Mouse (Mus musculus): ENCODE results near the gene Ubl4b. TPM values are rescaled to one million over a fixed set of nuclear protein-coding genes. Genes with fewer than 3 reads are reported as not detected.

Gene Ubl4b
- polyA plus RNA-seq, 1 experiment from 2014 or later = not detected

DNA sequence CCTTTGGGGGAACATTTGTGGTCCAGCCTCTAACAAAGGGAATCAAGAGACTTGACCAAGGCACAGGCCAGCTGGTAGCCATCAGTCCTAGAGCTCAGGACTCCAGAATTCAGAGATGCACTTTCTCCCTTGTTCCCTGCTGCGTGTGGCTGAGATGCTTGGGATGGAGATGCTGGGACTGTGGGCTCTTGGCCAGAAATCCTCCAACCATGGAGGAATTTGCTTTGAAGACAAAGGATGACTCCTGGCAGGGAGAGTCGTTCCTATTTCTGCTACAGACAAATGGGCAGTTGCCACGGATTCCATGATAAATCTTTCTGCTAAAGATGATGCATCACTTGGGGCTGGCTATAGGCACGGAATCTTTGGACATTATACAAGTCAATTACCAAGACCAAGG, 21.3 kb downstream of the Ubl4b start:
- ATAC-seq = no peak
- Histone ChIP-seq H3K9ac (replicated peaks) (no peak overlapping the region), H3K9me3 (ENCODE audit: low read length) (no peaks in the 10 kb centered on the region), H3K36me3 (replicated peaks; ENCODE audit: insufficient read depth, low read length) (no peaks in the 10 kb centered on the region), H3K4me2 (ENCODE audit: low read depth, low read length) (no peak overlapping the region), H3K27ac (ENCODE audit: low read depth) (no peak overlapping the region), H3K4me1 (ENCODE audit: insufficient read depth) (no peaks in the 10 kb centered on the region), H3K27me3 (ENCODE audit: insufficient read depth, low read length) (0 out of 2 replicates have a peak, but pooled peaks cover 2% of the 10 kb centered on the region), H3K4me3 (ENCODE audit: low read depth, low read length) (no peak overlapping the region)
- 67% methylated on average over 4 of the region's 4 CpGs for WGBS (ENCODE audit: insufficient replicate concordance)
- DNase-seq = no peak
- no peak for TF ChIP-seq CTCF (IDR thresholded peaks at IDR 0.05; ENCODE audit: low read depth)
- no peak for TF ChIP-seq EP300 (IDR thresholded peaks at IDR 0.05; ENCODE audit: low read depth)

GRCm38 (mm10) chr3:107530581-107530980, 24.3 kb downstream of the Ubl4b start:
- Histone ChIP-seq H3K9me3 (ENCODE audit: low read length) (no peaks in the 10 kb centered on the region), H3K4me1 (ENCODE audit: insufficient read depth) (no peaks in the 10 kb centered on the region), H3K9ac (replicated peaks) (no peak overlapping the region), H3K27ac (ENCODE audit: low read depth) (no peak overlapping the region), H3K4me3 (ENCODE audit: low read depth, low read length) (no peak overlapping the region), H3K27me3 (ENCODE audit: insufficient read depth, low read length) (no peaks in the 10 kb centered on the region), H3K4me2 (ENCODE audit: low read depth, low read length) (no peak overlapping the region), H3K36me3 (replicated peaks; ENCODE audit: insufficient read depth, low read length) (no peaks in the 10 kb centered on the region)
- no peak for DNase-seq
- 66% methylated on average over 5 of the region's 5 CpGs for WGBS (ENCODE audit: insufficient replicate concordance)
- no peak for TF ChIP-seq EP300 (IDR thresholded peaks at IDR 0.05; ENCODE audit: low read depth)
- no peak for TF ChIP-seq CTCF (IDR thresholded peaks at IDR 0.05; ENCODE audit: low read depth)
- no peak for ATAC-seq

DNA sequence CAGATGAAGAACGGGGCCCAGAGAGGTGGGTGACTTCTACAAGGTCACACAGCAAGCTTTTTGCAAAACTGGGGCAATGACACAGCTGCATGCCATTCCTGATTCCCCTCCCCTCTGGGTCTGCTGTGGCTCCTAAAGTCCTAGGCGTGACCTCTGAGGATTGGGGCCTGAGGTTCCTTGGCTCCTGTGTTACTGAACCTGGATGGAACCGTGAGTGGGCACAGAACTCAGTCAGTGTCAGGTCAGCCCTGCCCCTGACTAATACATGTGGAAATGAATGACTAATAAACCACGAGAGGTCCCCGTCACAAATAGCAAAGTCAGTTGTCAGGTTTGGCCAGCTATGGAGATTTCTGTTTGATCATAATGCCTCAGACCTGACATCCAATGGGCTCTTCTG, 25.7 kb downstream of the Ubl4b start:
- H3K36me3 ChIP-seq (replicated peaks; ENCODE audit: insufficient read depth, low read length) = no peaks in the 10 kb centered on the region
- no peaks in the 10 kb centered on the region for H3K4me1 ChIP-seq (ENCODE audit: insufficient read depth)
- ATAC-seq (no peak), DNase-seq (no peak)
- no peaks in the 10 kb centered on the region for H3K27me3 ChIP-seq (ENCODE audit: insufficient read depth, low read length)
- no peak overlapping the region for H3K4me3 ChIP-seq (ENCODE audit: low read depth, low read length)
- H3K27ac ChIP-seq (ENCODE audit: low read depth) = no peak overlapping the region
- 57% methylated on average over 5 of the region's 5 CpGs for WGBS (ENCODE audit: insufficient replicate concordance)
- H3K4me2 ChIP-seq (ENCODE audit: low read depth, low read length) = no peak overlapping the region
- no peaks in the 10 kb centered on the region for H3K9me3 ChIP-seq (ENCODE audit: low read length)
- TF ChIP-seq EP300 (IDR thresholded peaks at IDR 0.05; ENCODE audit: low read depth) (no peak), CTCF (IDR thresholded peaks at IDR 0.05; ENCODE audit: low read depth) (no peak)
- no peak overlapping the region for H3K9ac ChIP-seq (replicated peaks)

- H3K9ac ChIP-seq (replicated peaks) = no peak overlapping the region
- WGBS (ENCODE audit: insufficient replicate concordance) = 43% methylated on average over 9 of the region's 9 CpGs
- H3K27me3 ChIP-seq (ENCODE audit: insufficient read depth, low read length) = no peaks in the 10 kb centered on the region
- H3K4me1 ChIP-seq (ENCODE audit: insufficient read depth) = no peaks in the 10 kb centered on the region
- no peak overlapping the region for H3K27ac ChIP-seq (ENCODE audit: low read depth)
- no peaks in the 10 kb centered on the region for H3K36me3 ChIP-seq (replicated peaks; ENCODE audit: insufficient read depth, low read length)
- no peak overlapping the region for H3K4me3 ChIP-seq (ENCODE audit: low read depth, low read length)
- DNase-seq (no peak), ATAC-seq (no peak)
- no peak overlapping the region for H3K4me2 ChIP-seq (ENCODE audit: low read depth, low read length)
- no peak for TF ChIP-seq CTCF (IDR thresholded peaks at IDR 0.05; ENCODE audit: low read depth)
- TF ChIP-seq EP300 (IDR thresholded peaks at IDR 0.05; ENCODE audit: low read depth) = no peak
- no peaks in the 10 kb centered on the region for H3K9me3 ChIP-seq (ENCODE audit: low read length)
Measured at GRCm38 (mm10) chr3:107528401-107529118, 26.3 kb downstream of the Ubl4b start.

GRCm38 (mm10) chr3:107524547-107524946, 30.3 kb downstream of the Ubl4b start:
- no peak for DNase-seq
- 0 out of 2 replicates have a peak, but pooled peaks cover 5% of the 10 kb centered on the region for H3K27me3 ChIP-seq (ENCODE audit: insufficient read depth, low read length)
- H3K9me3 ChIP-seq (ENCODE audit: low read length) = no peaks in the 10 kb centered on the region
- no peak for ATAC-seq
- H3K4me1 ChIP-seq (ENCODE audit: insufficient read depth) = no peaks in the 10 kb centered on the region
- H3K27ac ChIP-seq (ENCODE audit: low read depth) = no peak overlapping the region
- H3K4me2 ChIP-seq (ENCODE audit: low read depth, low read length) = no peak overlapping the region
- TF ChIP-seq EP300 (IDR thresholded peaks at IDR 0.05; ENCODE audit: low read depth) (no peak), CTCF (IDR thresholded peaks at IDR 0.05; ENCODE audit: low read depth) (no peak)
- WGBS (ENCODE audit: insufficient replicate concordance) = 35% methylated on average over 6 of the region's 6 CpGs
- H3K4me3 ChIP-seq (ENCODE audit: low read depth, low read length) = no peak overlapping the region
- no peaks in the 10 kb centered on the region for H3K36me3 ChIP-seq (replicated peaks; ENCODE audit: insufficient read depth, low read length)
- H3K9ac ChIP-seq (replicated peaks) = no peak overlapping the region

DNA sequence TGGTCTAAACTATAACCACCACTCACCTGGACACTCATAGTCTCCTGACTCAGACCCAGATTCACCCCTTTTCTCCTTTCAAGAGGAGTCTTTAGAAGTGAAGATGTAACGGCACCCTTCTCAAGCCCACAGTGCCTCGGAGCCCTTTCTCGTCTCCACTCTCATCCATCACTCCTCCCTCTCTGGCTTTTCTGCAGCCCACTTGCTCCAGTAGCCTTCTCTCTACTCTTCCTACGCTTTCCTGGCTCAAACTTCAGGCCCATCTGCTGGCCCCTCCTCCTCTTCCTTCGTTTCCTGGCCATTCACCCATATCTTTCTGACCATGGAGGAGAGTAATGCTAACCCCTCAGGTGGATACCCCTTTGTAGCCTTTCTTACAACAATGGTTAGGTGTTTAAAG, 33.9 kb downstream of the Ubl4b start:
- Histone ChIP-seq H3K4me2 (ENCODE audit: low read depth, low read length) (no peak overlapping the region), H3K36me3 (replicated peaks; ENCODE audit: insufficient read depth, low read length) (no peaks in the 10 kb centered on the region), H3K9me3 (ENCODE audit: low read length) (no peaks in the 10 kb centered on the region), H3K4me1 (ENCODE audit: insufficient read depth) (peaks cover 2% of the 10 kb centered on the region; the same call in 1 of the 2 replicates), H3K27me3 (ENCODE audit: insufficient read depth, low read length) (peaks cover 38% of the 10 kb centered on the region), H3K9ac (replicated peaks) (no peak overlapping the region), H3K27ac (ENCODE audit: low read depth) (no peak overlapping the region), H3K4me3 (ENCODE audit: low read depth, low read length) (no peak overlapping the region)
- no peak for ATAC-seq
- WGBS (ENCODE audit: insufficient replicate concordance) = 54% methylated on average over 5 of the region's 5 CpGs
- TF ChIP-seq CTCF (IDR thresholded peaks at IDR 0.05; ENCODE audit: low read depth) = no peak
- no peak for DNase-seq

All from liver, postnatal 0 days (tissue).